Mouse (Mus musculus) embryo, embryonic 10.5 days (tissue): ENCODE data around the gene Wdr95.

Source experiments
- DNase-seq: peaks from one replicate; pipeline ENCODE4 v3.0.0-alpha.2; 2015; ENCODE audit warnings: low spot score

The Wdr95 gene

DNA sequence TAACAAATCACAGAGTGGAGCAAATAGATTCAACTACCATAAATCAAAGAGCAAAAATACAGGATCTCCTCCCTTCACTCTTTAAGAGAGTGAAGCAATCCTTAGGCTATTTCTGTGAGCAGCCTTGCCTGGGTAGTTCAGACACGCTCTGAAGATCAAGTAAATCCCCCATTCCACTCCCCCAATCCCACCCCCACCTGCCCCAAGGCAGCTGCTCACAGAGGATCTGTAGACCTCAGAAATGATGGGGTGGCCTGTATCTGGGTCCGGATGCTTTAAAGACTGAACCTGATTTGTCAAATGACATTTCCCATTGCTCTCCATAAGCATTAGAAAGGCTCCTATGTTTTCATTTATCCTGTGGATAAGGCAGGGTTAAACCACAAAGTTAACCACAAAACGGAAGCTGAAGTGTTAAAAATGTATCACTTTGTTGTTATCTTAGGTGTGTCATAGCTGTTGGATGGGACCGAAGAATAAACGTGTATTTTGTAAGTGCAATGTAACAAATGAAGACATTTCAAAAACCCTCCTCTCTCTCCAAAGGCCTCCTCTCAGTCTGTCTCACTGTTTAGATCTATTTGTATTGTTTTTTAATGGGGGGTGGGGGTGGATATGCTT is 54.3 kb downstream of the Wdr95 start:
- no peak for DNase-seq

DNA sequence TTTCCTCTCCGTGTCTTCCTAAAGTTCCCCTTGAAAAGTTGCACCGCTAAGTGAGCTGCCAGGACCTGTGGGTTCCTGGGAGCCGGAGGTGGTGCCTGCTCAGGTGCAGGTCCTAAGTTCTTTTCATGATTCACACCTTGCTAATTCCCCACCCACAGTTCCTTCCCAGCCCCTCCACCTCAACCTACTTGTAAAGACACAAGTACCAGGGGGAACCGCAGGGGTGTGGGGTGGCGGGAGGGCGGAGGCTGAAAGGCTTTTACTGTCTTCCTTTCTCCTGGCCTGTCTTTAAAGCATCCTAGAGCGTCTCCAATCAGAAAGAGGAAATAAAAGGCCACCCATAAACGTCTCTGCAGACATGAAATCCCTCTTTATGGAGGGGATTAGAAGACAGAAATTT is 55.0 kb downstream of the Wdr95 start:
- no peak for DNase-seq

DNA sequence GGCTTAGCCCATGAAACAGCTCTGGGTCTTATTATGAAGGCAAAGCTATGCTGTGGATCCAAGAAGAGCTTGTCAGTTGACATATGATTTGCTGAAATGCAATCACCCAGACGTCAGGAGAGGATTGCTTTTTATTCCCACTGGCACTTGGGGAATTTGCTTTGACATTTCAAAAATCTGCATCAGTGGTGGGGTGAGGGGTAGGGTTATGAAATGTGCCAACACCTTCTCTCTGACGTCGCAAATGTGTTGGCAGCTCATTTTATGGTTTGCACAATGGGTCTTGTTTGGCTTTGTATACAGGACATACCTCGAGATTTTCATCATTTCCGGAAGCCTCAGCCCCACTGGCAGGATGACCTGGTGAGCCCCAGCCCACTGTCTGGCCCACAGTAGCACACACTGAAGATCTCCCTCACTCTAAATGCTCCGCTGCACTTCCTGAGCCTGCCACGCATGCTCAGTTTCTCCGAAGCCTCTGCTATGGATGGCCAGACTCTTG is 55.7 kb downstream of the Wdr95 start:
- no peak for DNase-seq

DNA sequence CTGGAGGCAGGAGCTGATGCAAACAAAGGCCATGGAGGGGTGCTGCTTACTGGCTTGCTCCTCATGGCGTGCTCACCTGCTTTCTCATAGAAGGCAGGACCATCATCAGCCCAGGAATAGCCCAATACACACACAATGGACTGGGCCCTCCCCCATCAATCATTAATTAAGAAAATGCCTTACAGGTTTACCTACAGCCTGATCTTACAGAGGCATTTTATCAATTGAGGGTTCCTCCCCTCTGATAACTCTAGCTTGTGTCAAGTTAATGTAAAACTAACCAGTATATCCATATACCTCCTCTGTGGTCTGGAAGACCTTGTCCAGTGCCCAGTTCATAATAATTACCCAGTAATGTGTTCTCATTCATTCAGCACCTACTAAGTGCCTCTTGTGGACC is 56.8 kb downstream of the Wdr95 start:
- DNase-seq = no peak

DNA sequence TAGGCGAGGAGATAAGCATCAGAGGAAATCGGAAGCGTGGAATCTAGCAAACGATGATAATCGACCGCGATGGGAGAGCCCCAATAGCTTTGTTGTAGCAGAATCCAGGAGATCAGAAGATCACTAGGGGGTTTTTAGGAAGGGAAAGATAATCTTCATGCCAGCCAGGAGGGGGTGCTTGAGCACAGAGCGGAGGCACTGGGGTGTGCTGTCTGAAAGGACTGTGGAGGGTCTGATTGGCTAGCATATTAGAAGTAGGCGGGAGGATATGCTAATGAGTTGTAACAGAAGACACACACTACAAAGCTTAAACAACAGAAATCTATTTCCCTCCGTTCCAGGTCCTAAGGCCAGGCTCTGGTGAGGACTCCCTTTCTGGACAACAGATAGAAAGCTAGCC is 57.4 kb downstream of the Wdr95 start:
- DNase-seq = peak; percentile 22

DNA sequence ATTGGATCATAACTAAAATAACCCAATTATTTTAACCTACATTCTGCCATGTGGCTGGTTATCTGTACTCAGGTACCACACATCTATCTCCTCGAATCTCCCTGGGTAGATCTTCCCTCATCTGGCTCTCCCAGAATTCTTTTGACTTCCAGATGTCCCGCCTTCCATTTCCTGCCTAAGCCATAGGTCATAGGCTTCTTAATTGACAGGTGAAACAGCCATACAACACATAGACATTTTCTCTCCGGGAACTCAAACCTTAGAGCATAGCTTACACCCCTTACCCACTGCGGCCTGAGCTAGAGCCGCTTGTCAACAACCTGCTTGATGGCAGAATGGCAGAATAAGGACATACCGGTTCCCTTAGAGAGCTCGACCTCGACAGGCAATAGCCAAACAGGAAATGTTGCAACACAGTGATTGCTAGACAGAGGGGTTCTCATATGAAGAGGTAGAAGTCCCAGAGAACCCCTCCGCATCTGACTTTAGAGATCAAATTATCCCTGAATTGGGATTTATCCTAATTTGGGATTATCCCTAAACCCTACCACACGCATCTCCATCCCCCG is 58.9 kb downstream of the Wdr95 start:
- no peak for DNase-seq

DNA sequence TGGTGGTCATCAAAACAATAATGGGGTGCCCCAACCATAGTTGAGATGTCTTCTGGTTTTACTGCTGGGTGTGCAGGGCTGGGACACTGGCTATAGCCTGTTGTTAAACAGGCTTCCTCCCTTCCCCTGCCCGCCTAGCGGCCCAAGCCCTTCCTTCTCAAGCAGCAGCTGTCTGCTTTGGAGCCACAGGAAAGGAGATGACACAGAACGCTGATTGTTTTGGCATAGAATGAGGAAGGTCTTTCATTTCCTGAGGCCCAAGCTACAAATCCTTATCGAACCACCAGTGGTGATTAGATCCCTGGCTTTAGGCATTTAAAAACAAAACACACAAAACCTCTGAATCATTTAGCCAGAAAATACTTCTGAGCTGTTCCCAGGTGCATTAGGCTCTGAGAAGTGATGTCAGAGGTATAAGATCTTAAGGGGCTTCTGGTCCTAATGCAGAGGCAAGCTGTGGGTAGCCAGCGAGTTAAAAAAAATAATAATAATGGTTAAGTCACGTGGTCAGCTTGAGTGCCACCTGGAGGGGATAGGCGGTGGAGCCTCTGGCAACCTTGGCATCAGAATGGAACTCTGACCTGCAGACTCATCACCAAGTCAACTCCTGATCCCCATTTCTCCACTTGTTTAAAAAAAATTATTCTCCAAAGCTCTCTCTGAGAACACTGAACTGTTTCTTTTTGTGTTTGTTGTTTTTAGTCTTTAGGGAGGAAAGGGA is 60.5 kb downstream of the Wdr95 start:
- DNase-seq = no peak

DNA sequence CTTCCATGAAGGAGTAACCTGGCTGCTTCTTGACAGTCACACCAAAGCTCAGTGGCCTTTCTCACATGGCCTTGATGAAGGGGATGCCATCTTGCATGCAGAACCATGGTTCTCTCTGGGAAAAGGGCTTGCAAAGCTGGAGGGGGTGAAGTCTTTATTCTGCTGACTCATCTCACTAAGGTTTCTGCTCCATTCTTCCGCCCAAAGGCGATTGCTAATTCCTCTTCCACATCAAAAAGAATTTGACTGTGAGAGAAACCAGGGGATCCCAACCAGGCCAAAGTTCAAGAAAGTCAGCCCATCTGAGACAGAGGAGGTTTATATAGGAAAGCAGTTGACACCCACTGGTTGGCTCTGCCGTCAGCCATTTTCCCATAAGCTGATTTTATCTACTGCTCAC is 61.5 kb downstream of the Wdr95 start:
- no peak for DNase-seq

DNA sequence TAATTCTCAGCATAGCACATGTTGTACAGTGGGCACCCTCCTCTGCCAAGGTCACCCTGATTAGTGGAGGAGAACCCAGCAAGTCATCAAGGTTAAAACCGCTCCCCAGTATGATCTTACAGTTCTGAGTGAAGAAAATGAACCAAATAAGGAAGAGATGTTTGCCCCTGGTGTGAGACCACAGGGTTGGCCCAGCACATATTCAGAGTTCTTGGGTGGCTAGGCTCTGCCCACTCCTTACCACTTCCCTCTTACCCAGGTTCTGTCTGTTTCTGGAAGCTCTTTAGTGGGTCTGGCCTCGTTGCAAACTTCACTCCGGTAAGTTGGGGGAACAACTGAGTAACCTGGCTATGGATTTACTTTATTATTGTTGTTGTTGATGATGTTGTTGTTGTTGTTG is 65.7 kb downstream of the Wdr95 start:
- no peak for DNase-seq

DNA sequence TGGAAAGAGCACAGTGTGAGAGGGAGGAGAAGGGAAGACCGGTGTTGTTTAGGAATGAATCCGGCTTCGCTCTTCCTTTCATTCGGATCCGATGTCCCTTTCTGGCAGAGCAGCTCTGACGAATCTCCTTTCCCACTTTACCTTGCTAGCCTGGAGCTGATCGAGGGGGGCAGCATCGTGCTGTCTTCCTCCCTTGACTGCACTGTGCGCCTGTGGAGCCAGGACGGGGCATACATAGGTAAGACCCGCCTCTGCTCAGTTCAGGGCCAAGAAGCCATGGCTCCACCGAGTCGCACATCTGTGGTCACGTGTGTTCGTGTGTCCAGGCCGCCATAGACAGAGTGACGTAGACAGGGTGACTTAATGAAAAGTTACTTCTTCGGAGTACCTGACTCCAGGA is 68.9 kb downstream of the Wdr95 start:
- DNase-seq = no peak

DNA sequence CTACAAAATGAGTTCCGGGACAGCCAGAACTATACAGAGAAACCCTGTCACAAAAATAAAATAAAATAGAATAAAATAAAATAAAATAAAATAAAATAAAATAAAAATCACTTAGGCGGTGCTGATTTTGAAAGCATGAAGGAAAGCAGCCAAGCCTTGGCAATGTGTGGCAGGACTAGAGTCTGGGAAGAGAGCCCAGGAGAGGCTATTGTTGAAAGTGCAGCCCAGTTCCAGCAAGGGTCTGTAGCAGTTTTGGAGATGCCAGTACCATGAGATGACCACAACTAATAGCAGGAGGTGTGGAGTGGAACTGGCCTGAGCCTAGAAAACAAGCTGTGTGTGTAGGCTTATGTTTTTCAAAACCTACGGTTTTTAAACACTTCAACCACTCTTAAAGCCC is 73.5 kb downstream of the Wdr95 start:
- DNase-seq = no peak

DNA sequence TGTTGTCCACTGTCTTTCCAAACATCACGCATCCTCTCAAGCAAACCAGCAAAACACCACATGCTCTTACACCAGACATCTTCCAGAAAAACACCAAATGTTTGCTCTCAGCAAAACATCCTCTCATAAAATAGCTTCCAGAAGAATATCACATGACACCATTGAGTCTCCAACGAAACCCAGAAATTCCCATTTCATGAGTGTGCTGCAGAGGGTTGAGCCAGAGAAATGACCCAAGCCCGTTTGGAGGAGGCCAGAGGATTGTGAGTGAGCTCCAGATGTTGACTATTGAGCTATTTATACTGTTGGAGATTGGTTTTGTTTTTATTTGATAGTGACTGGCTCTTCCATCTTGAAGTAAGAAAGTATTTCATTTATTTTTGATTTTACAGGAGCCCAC is 74.8 kb downstream of the Wdr95 start:
- DNase-seq = no peak

DNA sequence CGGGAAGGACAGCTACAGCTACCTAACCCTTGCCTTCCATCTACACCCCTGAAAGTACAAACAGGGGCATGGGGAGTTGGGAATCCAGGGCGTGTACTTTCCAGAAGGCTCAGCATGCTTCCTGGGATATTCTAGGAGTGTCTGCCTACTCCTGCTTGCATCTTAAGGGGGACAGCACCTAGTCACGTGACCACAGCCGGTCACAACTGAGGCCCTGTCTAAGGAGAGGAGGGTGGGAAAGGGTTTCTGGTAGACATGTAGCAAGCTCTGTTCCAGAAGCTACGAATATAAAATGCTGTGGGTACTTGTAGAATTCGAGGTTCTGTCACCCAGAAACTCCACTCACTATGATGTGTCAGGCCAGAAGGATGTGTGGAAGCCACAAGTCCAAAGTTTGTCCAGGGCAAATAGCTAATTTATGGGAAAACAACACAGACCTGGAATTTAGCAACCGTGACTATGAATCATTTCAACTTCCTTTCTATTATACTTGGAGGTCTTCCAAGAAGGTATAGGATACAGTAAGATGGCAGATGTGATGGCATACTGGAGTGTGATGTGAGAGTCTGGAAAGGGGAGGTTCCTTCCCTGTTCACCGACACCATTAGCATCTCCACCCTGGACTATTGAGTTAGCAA is 78.7 kb downstream of the Wdr95 start:
- no peak for DNase-seq

DNA sequence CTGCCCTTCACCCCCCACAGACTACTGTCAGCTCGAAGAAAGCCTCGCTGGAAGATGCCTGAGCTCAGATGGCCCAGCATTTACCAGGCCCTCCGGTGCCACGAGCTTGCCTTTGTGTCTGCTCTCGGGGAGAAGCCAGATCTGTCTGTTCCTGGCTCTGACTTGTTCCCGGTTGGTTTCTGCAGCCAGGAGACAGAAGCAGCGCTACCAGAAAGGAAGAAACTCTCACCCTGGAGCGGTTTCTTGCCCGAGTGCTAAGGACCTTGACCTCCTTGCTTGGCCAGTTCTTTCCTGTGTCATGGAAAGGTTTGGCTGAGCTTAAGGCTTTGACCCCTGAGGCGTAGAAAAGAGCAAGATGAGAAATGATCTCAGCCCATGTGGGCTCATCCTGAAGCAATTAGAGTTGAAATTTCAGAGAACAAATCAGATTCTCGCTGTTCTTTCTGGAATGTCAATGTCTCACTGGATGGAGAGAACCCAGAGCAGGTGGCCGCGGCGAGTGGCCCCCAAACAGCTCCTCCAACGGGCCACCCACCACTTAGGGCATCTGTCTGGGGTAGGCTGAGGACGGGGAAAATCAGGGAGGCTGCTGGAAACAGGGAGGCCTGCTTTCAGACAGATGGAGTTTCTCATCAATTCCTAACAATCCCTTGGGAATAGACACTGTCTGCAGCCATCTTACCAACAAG is 83.1 kb downstream of the Wdr95 start:
- peak; percentile 26 for DNase-seq

DNA sequence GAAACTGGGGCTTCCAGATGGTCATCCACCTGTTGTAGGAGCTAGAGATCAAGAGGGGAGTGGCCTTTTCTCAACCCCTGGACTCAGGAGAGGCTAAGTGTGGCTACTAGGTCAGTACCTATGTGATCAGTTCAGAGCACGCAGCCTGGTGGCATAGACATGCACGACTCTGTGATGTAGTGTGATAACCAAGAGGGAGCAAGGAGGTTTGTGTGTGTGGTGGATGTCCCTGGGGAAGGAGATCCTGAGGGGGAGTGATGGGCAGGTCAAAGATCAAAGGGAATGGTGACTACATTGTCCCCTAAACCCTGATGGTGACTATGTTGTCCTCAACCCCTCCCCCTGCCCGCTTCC is 83.7 kb downstream of the Wdr95 start:
- DNase-seq = peak; percentile 17

DNA sequence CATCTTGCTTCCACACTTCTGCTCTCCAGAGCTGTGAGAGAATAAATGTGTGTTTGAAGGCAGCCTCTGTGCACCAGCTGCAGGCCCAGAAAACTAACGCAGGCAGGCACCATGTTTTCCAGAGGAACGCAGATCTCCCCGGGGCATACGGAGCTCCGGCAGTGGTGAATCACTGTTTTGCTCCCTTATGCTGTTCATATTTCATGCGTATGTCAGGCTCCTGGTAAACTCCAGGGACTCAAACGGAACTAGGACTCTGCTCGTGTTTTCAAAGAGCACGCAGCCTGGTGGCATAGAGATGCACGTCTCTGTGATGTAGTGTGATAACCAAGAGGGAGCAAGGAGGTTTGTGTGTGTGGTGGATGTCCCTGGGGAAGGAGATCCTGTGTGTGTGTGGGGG is 84.3 kb downstream of the Wdr95 start:
- DNase-seq = no peak

DNA sequence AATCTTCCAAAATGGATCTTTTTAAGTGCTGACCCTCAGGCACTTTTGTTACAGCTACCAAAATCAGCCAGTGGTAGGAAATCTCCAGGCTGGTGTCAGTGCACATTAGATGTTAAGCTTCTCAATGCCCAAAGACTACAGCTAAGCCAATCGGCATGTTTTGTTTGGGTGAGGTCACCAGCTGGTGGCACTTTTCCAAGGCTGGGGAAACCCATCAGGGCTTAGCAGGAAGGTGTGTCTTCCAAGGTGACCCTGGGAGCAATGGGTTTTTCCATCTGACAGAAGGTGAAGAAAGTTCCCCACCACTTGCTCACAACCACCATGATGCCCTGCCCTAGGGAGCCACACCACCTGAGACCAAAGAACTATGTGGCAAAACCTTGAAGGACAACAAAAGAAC is 87.7 kb downstream of the Wdr95 start:
- no peak for DNase-seq

DNA sequence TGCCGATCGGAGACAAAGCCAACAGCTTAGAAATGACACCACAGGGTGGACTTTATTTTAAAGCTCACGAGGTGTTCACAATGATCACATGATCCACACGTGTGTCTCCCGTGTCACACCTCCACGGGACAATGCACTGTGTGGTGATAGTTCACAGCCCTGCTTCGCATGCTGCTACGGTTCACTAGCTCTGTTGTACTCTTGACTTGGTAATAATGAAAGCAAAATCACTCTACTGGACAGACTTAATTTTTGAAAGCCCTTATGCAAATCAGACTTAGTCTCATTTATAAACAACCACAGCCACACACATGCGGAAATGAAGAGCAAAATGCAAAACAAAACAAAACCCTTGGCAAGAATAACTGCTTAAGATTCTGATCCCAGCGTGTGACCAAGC is 88.3 kb downstream of the Wdr95 start:
- no peak for DNase-seq

DNA sequence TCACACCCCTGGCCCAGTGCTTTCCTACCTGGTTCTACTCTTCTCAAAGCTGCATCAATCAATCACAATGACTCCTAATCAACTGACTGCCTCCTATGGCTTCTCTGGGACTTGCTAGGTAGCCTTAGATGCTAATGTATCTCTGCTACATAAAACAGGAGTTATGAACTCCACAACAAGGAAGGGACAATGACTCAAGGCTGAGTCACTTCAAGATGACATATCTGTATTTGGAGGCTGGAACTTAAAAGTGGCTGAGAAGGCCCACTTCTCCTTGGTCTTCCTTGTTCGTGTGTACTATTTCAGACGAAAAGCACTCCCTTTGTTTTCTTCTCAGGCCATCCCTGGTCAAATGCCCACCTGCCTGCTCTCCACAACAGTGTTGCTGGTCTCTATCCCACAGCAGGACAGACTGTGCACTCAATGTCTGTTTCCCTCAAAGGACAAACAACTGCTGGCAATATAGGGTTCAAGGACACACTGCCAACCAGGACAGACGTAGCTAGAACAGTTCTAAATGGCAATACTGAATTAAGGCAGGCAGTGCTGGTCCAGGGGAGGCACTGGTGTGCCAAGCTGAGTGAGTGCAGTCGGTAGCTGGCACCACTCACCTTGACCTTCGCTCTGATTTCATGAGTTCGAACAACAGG is 89.4 kb downstream of the Wdr95 start:
- DNase-seq = no peak

DNA sequence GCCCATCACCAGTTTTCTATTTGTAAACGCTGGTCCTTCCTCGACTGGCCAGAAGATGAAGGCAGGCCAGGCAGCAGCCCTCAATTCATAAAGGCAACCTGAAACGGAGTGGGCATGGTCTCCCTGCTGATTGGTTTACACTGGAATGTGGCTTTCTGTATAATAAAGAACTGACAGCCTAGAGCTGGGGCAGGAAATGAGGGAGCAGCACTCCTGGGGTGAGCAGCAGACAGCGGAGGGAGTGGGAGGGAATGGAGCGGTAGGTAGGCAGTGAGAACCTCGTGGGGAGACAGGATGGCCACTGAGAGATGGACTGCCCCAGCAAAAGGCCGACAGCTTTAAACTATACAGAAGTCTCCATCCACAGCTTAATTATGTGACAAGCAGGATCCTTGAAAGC is 93.7 kb downstream of the Wdr95 start:
- DNase-seq = no peak

DNA sequence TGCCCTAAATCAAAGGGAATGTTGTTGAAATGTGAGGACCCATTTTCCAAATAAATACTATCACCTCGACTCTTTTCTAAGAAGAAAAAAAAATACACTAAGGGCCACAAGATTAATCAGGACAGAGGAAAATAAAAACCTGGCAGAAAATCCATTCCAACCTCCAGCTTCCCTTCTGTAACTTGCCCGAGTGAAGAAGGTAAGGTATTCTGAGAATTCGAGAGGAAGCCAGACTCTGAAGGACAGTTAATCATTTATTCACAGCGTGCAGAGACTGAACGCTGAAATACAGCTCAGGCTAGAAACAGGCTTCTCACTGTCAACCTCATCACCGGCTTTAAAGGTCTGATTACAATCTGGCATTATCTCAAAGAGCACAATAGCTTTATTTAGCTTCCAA is 94.2 kb downstream of the Wdr95 start:
- no peak for DNase-seq
